Mouse (Mus musculus) regulatory T cell (primary cell): ENCODE data around the gene Timd2.
"Not testable (repeated sequence)": the region's sequence is repeated elsewhere in the genome, so short reads cannot be mapped to it uniquely, and the experiment has no call there.

Experiments used
- in situ Hi-C: fragments of 300-600 bp; cut with MboI, MseI; formaldehyde crosslinking; loops from one replicate; pipeline ENCODE4 v1.15.1; 2025; ENCODE audit warnings: high pct_unique_total_duplicates

Timd2 gene

GRCm38 (mm10) chr11:46706664-46707356, at the start of gene Timd2:
Gene Timd2, minus strand, starts transcription at chr11:46707061.
- in situ Hi-C loops: no loop called here

- in situ Hi-C loops: not testable (repeated sequence)
Measured at GRCm38 (mm10) chr11:46755714-46756113, 48.9 kb upstream of the Timd2 start.

- in situ Hi-C loops: no loop called here
Measured at GRCm38 (mm10) chr11:46754669-46755068, 47.8 kb upstream of the Timd2 start.

- in situ Hi-C loops: no loop called here
Measured at GRCm38 (mm10) chr11:46753662-46754061, 46.8 kb upstream of the Timd2 start.

- in situ Hi-C loops: no loop called here
Measured at GRCm38 (mm10) chr11:46747996-46748395, 41.1 kb upstream of the Timd2 start.

- in situ Hi-C loops: no loop called here
Measured at GRCm38 (mm10) chr11:46741716-46742115, 34.9 kb upstream of the Timd2 start.

- in situ Hi-C loops: no loop called here
Measured at GRCm38 (mm10) chr11:46740886-46741285, 34.0 kb upstream of the Timd2 start.

GRCm38 (mm10) chr11:46739501-46739900, 32.6 kb upstream of the Timd2 start:
- in situ Hi-C loops: loop anchor here (5.0 to 10.0 kb wide), 4 partner anchors 48 to 385 kb away; partner anchors contain the start of gene Havcr2

GRCm38 (mm10) chr11:46735076-46735475, 28.2 kb upstream of the Timd2 start, which contains the start of gene Havcr1:
Gene Havcr1, plus strand, starts transcription at chr11:46735080.
- in situ Hi-C loops: loop anchor here (5.0 to 10.0 kb wide), 4 partner anchors 52 to 380 kb away; partner anchors contain the start of gene Havcr2

GRCm38 (mm10) chr11:46734617-46735016, 27.8 kb upstream of the Timd2 start:
- in situ Hi-C loops: loop anchor here (5.0 to 10.0 kb wide), 5 partner anchors 53 to 380 kb away; partner anchors contain the start of genes Gm12169 and Havcr2

GRCm38 (mm10) chr11:46733242-46733789, 26.5 kb upstream of the Timd2 start:
- in situ Hi-C loops: loop anchor here (5.0 to 10.0 kb wide), 4 partner anchors 99 to 379 kb away; partner anchors contain the start of genes Gm12169 and Havcr2

- in situ Hi-C loops: loop anchor here (5.0 to 10.0 kb wide), 4 partner anchors 97 to 377 kb away; partner anchors contain the start of genes Gm12169 and Havcr2
Measured at GRCm38 (mm10) chr11:46731541-46732070, 24.7 kb upstream of the Timd2 start.

- in situ Hi-C loops: no loop called here
Measured at GRCm38 (mm10) chr11:46698830-46699229, 8.0 kb downstream of the Timd2 start.

- in situ Hi-C loops: no loop called here
Measured at GRCm38 (mm10) chr11:46698278-46698655, 8.6 kb downstream of the Timd2 start.

- in situ Hi-C loops: no loop called here
Measured at GRCm38 (mm10) chr11:46697433-46698277, 9.2 kb downstream of the Timd2 start.

GRCm38 (mm10) chr11:46695849-46696248, 11.0 kb downstream of the Timd2 start:
- in situ Hi-C loops: not testable (repeated sequence)

- in situ Hi-C loops: no loop called here
Measured at GRCm38 (mm10) chr11:46690136-46690535, 16.7 kb downstream of the Timd2 start.

- in situ Hi-C loops: no loop called here
Measured at GRCm38 (mm10) chr11:46683723-46684122, 23.1 kb downstream of the Timd2 start.

- in situ Hi-C loops: no loop called here
Measured at GRCm38 (mm10) chr11:46682842-46683241, 24.0 kb downstream of the Timd2 start.

GRCm38 (mm10) chr11:46667938-46668337, 38.9 kb downstream of the Timd2 start:
- in situ Hi-C loops: loop anchor here (10.0 kb wide), 1 partner anchor 143 kb away; the partner anchor contains the start of gene Gm12169

- in situ Hi-C loops: loop anchor here (10.0 kb wide), 1 partner anchor 142 kb away; the partner anchor contains the start of gene Gm12169
Measured at GRCm38 (mm10) chr11:46667105-46667504, 39.8 kb downstream of the Timd2 start.
